17 mouse cellular contexts compared by ENCODE assay signal in genomic region chr9:88366308-88366707, GRCm38 (mm10). TPM values are rescaled to one million over a fixed set of nuclear protein-coding genes. Genes with fewer than 3 reads are reported as not detected.
DNase-seq lines count a peak whose midpoint lies in the region; ATAC-seq and TF ChIP-seq lines count a peak whose summit lies in the region.
"Had no signal": no experiment of that assay in that cellular context is flagged by ENCODE, and none has a peak within 500 bp of the region (broad histone marks: within the 10 kb centered on the region; RNA-seq: fewer than 3 reads in every experiment).

No protein-coding gene starts in this region.

- no peak overlapping the region for H3K4me2 ChIP-seq in hindbrain, postnatal 0 days (ENCODE audit: low read depth, low read length)
- no peak overlapping the region for H3K4me2 ChIP-seq in hindbrain, embryonic 13.5 days
- no peak overlapping the region for H3K4me2 ChIP-seq in midbrain, postnatal 0 days (ENCODE audit: low read depth, low read length, poor library complexity, severe bottlenecking)
- no peak overlapping the region for H3K4me2 ChIP-seq in midbrain, embryonic 11.5 days
- H3K4me2 ChIP-seq: embryonic facial prominence, embryonic 12.5 days; lung, embryonic 15.5 days; midbrain, embryonic 15.5 days; neural tube, embryonic 15.5 days had no signal

- no peak overlapping the region for H3K27ac ChIP-seq in hindbrain, postnatal 0 days
- H3K27ac ChIP-seq in hindbrain, embryonic 13.5 days, result no peak overlapping the region
- no peak overlapping the region for H3K27ac ChIP-seq in midbrain, postnatal 0 days (ENCODE audit: low read depth, low read length)
- H3K27ac ChIP-seq in midbrain, embryonic 11.5 days (ENCODE audit: low read depth, low read length), result no peak overlapping the region
- H3K27ac ChIP-seq: embryonic facial prominence, embryonic 12.5 days; lung, embryonic 15.5 days; midbrain, embryonic 15.5 days; neural tube, embryonic 15.5 days had no signal

- H3K9me3 ChIP-seq in hindbrain, postnatal 0 days (ENCODE audit: low read length), result no peaks in the 10 kb centered on the region
- H3K9me3 ChIP-seq in hindbrain, embryonic 13.5 days, result no peaks in the 10 kb centered on the region
- H3K9me3 ChIP-seq in midbrain, postnatal 0 days (ENCODE audit: low read length), result no peaks in the 10 kb centered on the region
- H3K9me3 ChIP-seq in midbrain, embryonic 11.5 days (ENCODE audit: control insufficient read depth, low read length), result no peaks in the 10 kb centered on the region
- H3K9me3 ChIP-seq: embryonic facial prominence, embryonic 12.5 days; lung, embryonic 15.5 days; midbrain, embryonic 15.5 days; neural tube, embryonic 15.5 days had no signal

- peaks cover 5% of the 10 kb centered on the region; the same call in 1 of the 2 replicates for H3K4me1 ChIP-seq in hindbrain, postnatal 0 days (ENCODE audit: insufficient read depth, low read length)
- no peaks in the 10 kb centered on the region for H3K4me1 ChIP-seq in hindbrain, embryonic 13.5 days (replicated peaks)
- H3K4me1 ChIP-seq in midbrain, postnatal 0 days (ENCODE audit: insufficient read depth, low read length), result peaks cover 6% of the 10 kb centered on the region; the same call in 1 of the 2 replicates
- no peaks in the 10 kb centered on the region for H3K4me1 ChIP-seq in midbrain, embryonic 11.5 days (ENCODE audit: control insufficient read depth, insufficient read depth, low read length)
- H3K4me1 ChIP-seq: embryonic facial prominence, embryonic 12.5 days; lung, embryonic 15.5 days had no signal

- H3K27me3 ChIP-seq in hindbrain, postnatal 0 days (ENCODE audit: insufficient read depth, low read length), result no peaks in the 10 kb centered on the region
- H3K27me3 ChIP-seq in hindbrain, embryonic 13.5 days, result no peaks in the 10 kb centered on the region
- no peaks in the 10 kb centered on the region for H3K27me3 ChIP-seq in midbrain, postnatal 0 days (ENCODE audit: insufficient read depth, low read length)
- no peaks in the 10 kb centered on the region for H3K27me3 ChIP-seq in midbrain, embryonic 11.5 days (ENCODE audit: control insufficient read depth, insufficient read depth, low read length)
- H3K27me3 ChIP-seq: embryonic facial prominence, embryonic 12.5 days; lung, embryonic 15.5 days; midbrain, embryonic 15.5 days; neural tube, embryonic 15.5 days had no signal

- H3K36me3 ChIP-seq in hindbrain, postnatal 0 days (ENCODE audit: insufficient read depth, low read length), result no peaks in the 10 kb centered on the region
- 0 out of 2 replicates have a peak, but pooled peaks cover 2% of the 10 kb centered on the region for H3K36me3 ChIP-seq in hindbrain, embryonic 13.5 days
- H3K36me3 ChIP-seq in midbrain, postnatal 0 days (ENCODE audit: insufficient read depth, low read length), result peaks cover 9% of the 10 kb centered on the region; the same call in 1 of the 2 replicates
- no peaks in the 10 kb centered on the region for H3K36me3 ChIP-seq in midbrain, embryonic 11.5 days (ENCODE audit: control insufficient read depth, insufficient read depth, low read length)
- H3K36me3 ChIP-seq: embryonic facial prominence, embryonic 12.5 days; lung, embryonic 15.5 days; midbrain, embryonic 15.5 days had no signal

- H3K9ac ChIP-seq in hindbrain, postnatal 0 days (replicated peaks; ENCODE audit: low read length), result no peak overlapping the region
- no peak overlapping the region for H3K9ac ChIP-seq in hindbrain, embryonic 13.5 days
- H3K9ac ChIP-seq in midbrain, postnatal 0 days (replicated peaks; ENCODE audit: low read length, poor library complexity, severe bottlenecking), result no peak overlapping the region
- no peak overlapping the region for H3K9ac ChIP-seq in midbrain, embryonic 11.5 days (ENCODE audit: low read length)
- H3K9ac ChIP-seq: embryonic facial prominence, embryonic 12.5 days; lung, embryonic 15.5 days; midbrain, embryonic 15.5 days; neural tube, embryonic 15.5 days had no signal

- no peak overlapping the region for H3K4me3 ChIP-seq in hindbrain, postnatal 0 days (ENCODE audit: low read length)
- no peak overlapping the region for H3K4me3 ChIP-seq in hindbrain, embryonic 13.5 days
- no peak overlapping the region for H3K4me3 ChIP-seq in midbrain, postnatal 0 days (ENCODE audit: low read depth, low read length)
- H3K4me3 ChIP-seq in midbrain, embryonic 11.5 days (ENCODE audit: low read depth, low read length), result no peak overlapping the region
- H3K4me3 ChIP-seq: embryonic facial prominence, embryonic 12.5 days; lung, embryonic 15.5 days; midbrain, embryonic 15.5 days; neural tube, embryonic 15.5 days had no signal

- TF ChIP-seq CTCF in hindbrain, postnatal 0 days (IDR thresholded peaks at IDR 0.05; ENCODE audit: low read depth), result peak; percentile 17; the same call in 1 of the 2 replicates
- peak; percentile 33; the same call in 1 of the 2 replicates for TF ChIP-seq CTCF in midbrain, postnatal 0 days (IDR thresholded peaks at IDR 0.05)

- DNase-seq in hindbrain, postnatal 0 days (ENCODE audit: low spot score), result no peak
- no peak for DNase-seq in midbrain, postnatal 0 days (ENCODE audit: low spot score)
- no peak for DNase-seq in midbrain, embryonic 11.5 days (ENCODE audit: low spot score, missing footprints)
- DNase-seq in thymus, postnatal 36 days, result peak; percentile 64 to 74
- DNase-seq in c-Kit-positive CD71-positive TER-119-positive erythroid progenitor cells, embryonic 14.5 days (ENCODE audit: low spot score), result no peak
- DNase-seq in frontal cortex, postnatal 14 days (ENCODE audit: low spot score in 2 of 2), result no peak
- DNase-seq: adrenal gland, adult 2 months; cerebellum, adult 18-20 months; kidney, postnatal 4 days; right cerebral cortex, postnatal 14 days had no signal

- ATAC-seq in hindbrain, postnatal 0 days, result no peak
- no peak for ATAC-seq in hindbrain, embryonic 13.5 days (ENCODE audit: low FRiP score)
- no peak for ATAC-seq in midbrain, postnatal 0 days (ENCODE audit: low FRiP score)
- ATAC-seq in midbrain, embryonic 11.5 days (ENCODE audit: low FRiP score), result no peak
- ATAC-seq in inflammation-experienced regulatory T-cells, adult 6 months, result peak; percentile 25
- ATAC-seq: forebrain, embryonic 14.5 days; midbrain, embryonic 15.5 days had no signal

- 74% methylated on average over 4 of the region's 4 CpGs for WGBS in hindbrain, postnatal 0 days
- WGBS in hindbrain, embryonic 13.5 days, result 86% methylated on average over 4 of the region's 4 CpGs
- 75% methylated on average over 4 of the region's 4 CpGs for WGBS in midbrain, postnatal 0 days
- 82% methylated on average over 4 of the region's 4 CpGs for WGBS in midbrain, embryonic 11.5 days

RNA-seq across cellular contexts. Expression of gene Nt5e, which starts 39.3 kb away (rescaled TPM):
- total RNA-seq in hindbrain, postnatal 0 days (2014; rRNA removed), result 2.5 and 2.8 TPM in 2 replicates
- 2.4 TPM in 2 replicates for polyA plus RNA-seq in hindbrain, postnatal 0 days (2015; fragmentation: Nextera tagmentation; extraction: Ambion mirVana)
- 0.38 and 0.71 TPM in 2 replicates for polyA plus RNA-seq in hindbrain, embryonic 13.5 days (2015; fragmentation: Nextera tagmentation; extraction: Ambion mirVana)
- 4.2 and 5.3 TPM in 2 replicates for total RNA-seq in midbrain, postnatal 0 days (2014; rRNA removed)
- 2.2 and 2.6 TPM in 2 replicates for polyA plus RNA-seq in midbrain, postnatal 0 days (2015; fragmentation: Nextera tagmentation; extraction: Ambion mirVana)
- 0.65 and 0.93 TPM in 2 replicates for polyA plus RNA-seq in midbrain, embryonic 11.5 days (2014; fragmentation: Nextera tagmentation; extraction: Ambion mirVana)
- polyA plus RNA-seq in inflammation-experienced regulatory T-cells, adult 6 months (2017; shearing (Covaris generic)), result 100 to 1,000 TPM in 2 of 3 experiments, 10 to 100 TPM in 1; 87.8 to 325 (median 303) TPM

Comparison
In these comparisons a context has a peak if more than half of its experiments do, and no peak if none do; other contexts are left out.
1. DNase-seq: peak in thymus, postnatal 36 days (2 of 2); none in hindbrain, postnatal 0 days (single experiment), midbrain, postnatal 0 days (single experiment), midbrain, embryonic 11.5 days (single experiment), c-Kit-positive CD71-positive TER-119-positive erythroid progenitor cells, embryonic 14.5 days (single experiment) and frontal cortex, postnatal 14 days (0 of 2).
2. RNA of gene Nt5e, which starts 39.3 kb away (polyA plus RNA-seq): 87.8 to 325 TPM in inflammation-experienced regulatory T-cells, adult 6 months; 2.4 TPM in hindbrain, postnatal 0 days, 2.2 to 2.6 TPM in midbrain, postnatal 0 days, 0.65 to 0.93 TPM in midbrain, embryonic 11.5 days and 0.38 to 0.71 TPM in hindbrain, embryonic 13.5 days; every median in the first group is over 10 times any median in the second.